Mouse (Mus musculus) kidney, embryonic 14.5 days (tissue): ENCODE results near the gene Wnt5a. TPM values are rescaled to one million over a fixed set of nuclear protein-coding genes. Genes with fewer than 3 reads are reported as not detected.

Source experiments
- ATAC-seq: fragments of 200-750 bp; cut with Nextera tagmentation; 2 replicates; pipeline ENCODE4 v1.8.0; 2017; ENCODE audit warnings: moderate number of reproducible peaks, mild to moderate bottlenecking, moderate TSS enrichment, moderate library complexity; ENCODE audit not compliant: low FRiP score, low TSS enrichment
- H3K27ac ChIP-seq: fragments of 300-500 bp; sonication (generic); 2 replicates; pipeline ENCODE4 v1.5.1; 2014; ENCODE audit warnings: low read depth, mild to moderate bottlenecking, low read length, moderate library complexity, mixed read lengths
- H3K27me3 ChIP-seq: fragments of 300-500 bp; sonication (generic); 2 replicates; pipeline ENCODE4 v1.6.1; 2014; ENCODE audit warnings: mild to moderate bottlenecking, low read length; ENCODE audit not compliant: control insufficient read depth, insufficient read depth
- H3K36me3 ChIP-seq: fragments of 300-500 bp; sonication (generic); 2 replicates; pipeline ENCODE4 v1.6.1; 2014; ENCODE audit warnings: low read length, mixed read lengths; ENCODE audit not compliant: control insufficient read depth, insufficient read depth
- H3K4me1 ChIP-seq: fragments of 300-500 bp; sonication (generic); 2 replicates; pipeline ENCODE4 v1.6.1; 2014; ENCODE audit warnings: low read length, mixed read lengths; ENCODE audit not compliant: control insufficient read depth, insufficient read depth
- H3K4me2 ChIP-seq: fragments of 300-500 bp; sonication (generic); replicated peaks from 2 replicates; pipeline ENCODE4 v1.6.1; 2014; ENCODE audit warnings: low read depth, mild to moderate bottlenecking, low read length
- H3K4me3 ChIP-seq: fragments of 300-500 bp; sonication (generic); 2 replicates; pipeline ENCODE4 v1.5.1; 2014; ENCODE audit warnings: mild to moderate bottlenecking, low read length
- H3K9ac ChIP-seq: fragments of 300-500 bp; sonication (generic); 2 replicates; pipeline ENCODE4 v1.6.1; 2014; ENCODE audit warnings: low read depth, mild to moderate bottlenecking, low read length, moderate library complexity
- H3K9me3 ChIP-seq: fragments of 300-500 bp; sonication (generic); 2 replicates; pipeline ENCODE4 v1.6.1; 2016; ENCODE audit warnings: low read length; ENCODE audit not compliant: control insufficient read depth
- WGBS: fragments of 180-500 bp; shearing (Covaris S2); extraction: QIAGEN DNeasy Blood & Tissue Kit; methylation state at CpG from one replicate; pipeline ENCODE4 v1.1.7; 2014; 5-methylcytosine and 5-hydroxymethylcytosine counted together
- polyA plus RNA-seq: library from polyadenylated mRNA; unstranded; fragments of >200 nt; fragmentation: Nextera tagmentation; extraction: Ambion mirVana; gene quantifications from 2 replicates; pipeline ENCODE4 v1.2.1, GENCODE M21; 2014

The Wnt5a gene
- polyA plus RNA-seq = 13.1 and 21.0 TPM in 2 replicates

DNA sequence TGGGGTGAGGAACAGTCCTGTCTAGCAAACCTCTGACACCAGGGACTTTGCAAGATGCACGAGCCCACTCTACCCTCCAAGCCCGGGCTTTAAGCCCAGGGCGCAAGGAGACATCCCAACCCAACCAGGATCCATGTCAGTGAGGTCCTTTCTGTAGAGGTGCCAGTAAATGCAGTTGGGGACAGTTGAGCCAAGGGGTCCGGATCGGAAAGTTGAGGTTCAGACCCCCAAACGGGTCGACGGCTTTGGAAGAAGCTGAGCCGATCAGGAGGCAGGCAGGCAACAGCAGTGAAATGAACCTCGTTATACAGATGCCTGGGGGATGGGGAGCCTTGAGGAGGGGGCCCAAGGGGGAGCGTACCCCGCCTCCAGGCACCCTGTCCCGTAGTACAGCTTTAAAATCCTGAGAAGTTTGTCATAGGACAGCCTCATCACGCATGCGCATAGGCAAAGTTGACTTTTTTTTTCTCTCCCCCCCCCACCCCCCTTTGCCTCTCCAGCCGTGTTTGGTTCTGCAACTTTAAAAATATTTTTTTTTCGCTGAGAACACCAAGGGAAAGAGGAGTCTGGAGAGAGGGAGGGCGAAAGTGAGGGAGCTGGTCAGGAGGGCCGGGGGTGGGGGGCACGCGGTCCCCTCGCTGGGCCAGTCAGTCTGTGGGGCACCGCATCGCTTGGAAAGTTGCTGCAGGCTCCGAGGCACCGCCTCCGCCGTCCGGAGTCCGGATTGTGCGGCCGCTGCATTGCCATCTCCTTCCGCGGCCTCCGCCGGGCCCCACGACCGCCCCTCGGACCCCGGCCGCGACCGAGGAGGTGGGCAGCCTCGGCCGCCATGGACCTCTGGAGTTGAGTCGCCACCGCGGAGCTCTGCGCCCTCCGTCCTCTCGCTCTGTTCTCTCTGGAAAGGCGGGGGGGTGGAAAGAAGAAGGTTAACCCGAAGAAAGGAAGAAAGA is at the start of gene Wnt5a:
TSS of gene Wnt5a (plus strand) at position 650 of the 950 bp plus-strand sequence.
- Histone ChIP-seq H3K4me1 (peaks cover 3% of the 10 kb centered on the region; the same call in 1 of the 2 replicates), H3K36me3 (no peaks in the 10 kb centered on the region), H3K27me3 (peaks cover 36% of the 10 kb centered on the region), H3K4me2 (peak within 1 kb of the TSS; percentile 85), H3K9ac (peak within 1 kb of the TSS; percentile 73), H3K4me3 (peak within 1 kb of the TSS; percentile 60), H3K27ac (peak within 1 kb of the TSS; percentile 86), H3K9me3 (no peaks in the 10 kb centered on the region)
- peak; percentile 41; the same call in 1 of the 2 replicates for ATAC-seq
- under 1% methylated on average over 53 of the region's 53 CpGs for WGBS

DNA sequence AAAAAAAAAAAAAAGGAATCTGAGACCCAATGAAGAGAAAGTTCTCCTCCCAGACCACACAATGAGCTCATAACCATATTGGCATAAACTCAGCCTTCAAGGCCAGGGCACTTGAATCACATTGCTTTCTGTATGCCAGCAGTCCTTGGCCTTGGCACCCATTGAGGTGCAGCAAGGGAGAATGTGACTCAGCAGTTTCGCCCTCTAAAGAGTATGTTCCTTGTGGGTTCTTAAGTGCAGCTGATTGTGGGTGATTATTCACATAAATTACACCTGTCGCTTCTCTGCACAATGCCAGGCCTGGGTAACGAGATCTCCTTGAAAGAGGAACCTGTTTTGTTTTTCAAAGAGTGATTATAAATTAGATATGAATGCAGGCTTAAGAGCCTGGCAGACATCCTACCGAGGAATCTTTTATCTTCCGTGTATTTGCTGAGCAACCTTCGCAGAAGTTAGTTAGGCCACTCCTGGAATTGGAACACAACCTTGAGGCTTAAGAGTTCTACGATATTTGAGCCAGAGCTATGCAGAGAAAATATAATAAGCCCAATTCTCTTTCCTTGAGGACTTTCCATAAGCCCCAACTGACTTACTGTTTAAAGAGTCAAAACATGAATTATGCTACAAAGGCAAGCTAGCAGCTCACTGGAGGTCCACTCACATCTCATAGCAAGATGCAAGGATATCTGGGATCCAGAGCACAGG is 48.0 kb upstream of the Wnt5a start:
- Histone ChIP-seq H3K4me3 (no peak overlapping the region), H3K4me2 (no peak overlapping the region), H3K27me3 (no peaks in the 10 kb centered on the region), H3K9me3 (no peaks in the 10 kb centered on the region), H3K9ac (no peak overlapping the region), H3K36me3 (no peaks in the 10 kb centered on the region), H3K4me1 (no peaks in the 10 kb centered on the region), H3K27ac (no peak overlapping the region)
- 70% methylated on average over 7 of the region's 7 CpGs for WGBS
- no peak for ATAC-seq

DNA sequence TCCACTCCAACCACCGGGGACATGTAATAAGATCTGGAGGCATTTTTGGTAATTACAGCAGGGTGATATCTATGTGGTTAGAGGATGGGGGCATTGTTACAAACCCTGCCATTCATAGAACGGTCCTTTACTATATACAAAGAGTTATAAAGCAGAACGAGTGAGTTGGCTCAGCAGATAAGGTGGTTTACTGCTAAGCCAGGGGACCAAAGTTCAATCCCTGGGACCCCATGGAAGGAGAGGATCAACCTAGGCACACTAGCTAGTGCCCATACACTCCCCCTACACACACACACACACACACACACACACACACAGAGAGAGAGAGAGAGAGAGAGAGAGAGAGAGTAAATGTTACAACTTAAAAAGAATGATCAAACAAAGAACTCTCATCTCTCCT is 47.1 kb upstream of the Wnt5a start:
- Histone ChIP-seq H3K27ac (no peak overlapping the region), H3K27me3 (no peaks in the 10 kb centered on the region), H3K9ac (no peak overlapping the region), H3K9me3 (no peaks in the 10 kb centered on the region), H3K4me2 (no peak overlapping the region), H3K4me1 (no peaks in the 10 kb centered on the region), H3K4me3 (no peak overlapping the region), H3K36me3 (no peaks in the 10 kb centered on the region)
- WGBS = 76% methylated on average over 3 of the region's 3 CpGs
- ATAC-seq = no peak

DNA sequence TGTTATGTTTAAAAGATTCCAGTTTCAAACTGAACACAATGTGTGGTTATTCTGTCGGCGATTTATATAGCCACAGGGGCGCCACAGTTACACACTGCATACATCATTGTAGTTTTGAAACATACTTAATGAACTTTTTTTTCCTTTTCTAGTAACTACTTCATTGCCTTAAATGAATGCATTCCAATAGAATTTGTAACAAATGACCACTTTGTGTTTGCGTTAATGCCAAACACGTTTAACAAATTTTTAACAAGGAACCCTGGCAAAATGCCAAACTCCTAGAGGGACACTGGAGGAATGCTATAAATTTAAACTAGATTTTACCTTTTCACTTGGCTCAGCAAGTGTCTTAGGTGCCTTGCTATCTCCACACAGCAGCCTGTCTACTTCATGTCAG is 36.6 kb upstream of the Wnt5a start:
- Histone ChIP-seq H3K36me3 (no peaks in the 10 kb centered on the region), H3K4me3 (no peak overlapping the region), H3K9ac (no peak overlapping the region), H3K4me2 (no peak overlapping the region), H3K27me3 (no peaks in the 10 kb centered on the region), H3K27ac (no peak overlapping the region), H3K9me3 (no peaks in the 10 kb centered on the region), H3K4me1 (peaks cover 14% of the 10 kb centered on the region)
- ATAC-seq = no peak
- 54% methylated on average over 5 of the region's 5 CpGs for WGBS

DNA sequence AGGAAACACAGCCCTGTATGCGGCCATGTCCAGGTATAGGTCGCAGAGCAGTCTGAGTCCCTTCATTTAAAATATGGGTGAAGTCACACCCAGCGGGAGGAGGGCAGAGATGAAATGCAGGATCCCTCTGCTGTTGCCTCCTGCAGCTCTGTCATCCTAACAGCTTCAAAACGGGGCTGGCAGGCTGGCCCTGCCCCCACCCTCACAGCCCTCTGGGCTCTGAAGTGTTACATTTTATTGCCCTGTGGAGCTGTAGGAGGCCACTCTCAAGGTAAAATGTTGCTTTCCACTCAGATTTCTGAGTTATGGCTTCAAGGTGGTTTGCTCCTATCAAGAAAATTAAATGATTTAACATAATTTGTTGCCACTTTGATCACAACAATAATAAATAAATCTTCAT is 34.9 kb upstream of the Wnt5a start:
- peak; percentile 64; the same call in 1 of the 2 replicates for ATAC-seq
- Histone ChIP-seq H3K4me1 (peaks cover 14% of the 10 kb centered on the region), H3K27me3 (no peaks in the 10 kb centered on the region), H3K36me3 (no peaks in the 10 kb centered on the region), H3K27ac (no peak overlapping the region), H3K9ac (no peak overlapping the region), H3K4me3 (no peak overlapping the region), H3K9me3 (no peaks in the 10 kb centered on the region), H3K4me2 (no peak overlapping the region)
- 4% methylated on average over 4 of the region's 4 CpGs for WGBS

DNA sequence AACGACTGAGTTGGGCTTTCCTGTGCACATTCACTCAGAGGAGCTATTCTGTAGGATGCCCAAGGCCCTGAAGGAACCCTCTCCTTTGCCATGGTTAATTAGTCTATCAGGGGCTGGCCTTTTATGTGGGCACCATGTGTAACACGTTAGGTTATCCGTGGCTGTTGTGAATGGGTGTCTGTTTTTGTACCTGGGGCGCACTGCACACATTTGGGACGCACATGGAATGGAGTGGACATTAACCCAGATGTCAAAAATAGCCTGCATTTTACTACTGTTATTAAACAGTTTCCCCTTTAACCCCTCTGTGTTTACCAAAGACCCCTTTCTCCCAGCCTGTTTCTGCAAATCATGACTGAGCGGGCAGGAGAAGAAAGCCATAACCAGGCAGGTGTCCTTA is 34.3 kb upstream of the Wnt5a start:
- H3K4me1 ChIP-seq = peaks cover 14% of the 10 kb centered on the region
- H3K4me2 ChIP-seq = no peak overlapping the region
- no peak for ATAC-seq
- H3K9me3 ChIP-seq = no peaks in the 10 kb centered on the region
- WGBS = 23% methylated on average over 6 of the region's 6 CpGs
- no peak overlapping the region for H3K4me3 ChIP-seq
- no peaks in the 10 kb centered on the region for H3K27me3 ChIP-seq
- H3K36me3 ChIP-seq = no peaks in the 10 kb centered on the region
- H3K27ac ChIP-seq = no peak overlapping the region
- no peak overlapping the region for H3K9ac ChIP-seq

DNA sequence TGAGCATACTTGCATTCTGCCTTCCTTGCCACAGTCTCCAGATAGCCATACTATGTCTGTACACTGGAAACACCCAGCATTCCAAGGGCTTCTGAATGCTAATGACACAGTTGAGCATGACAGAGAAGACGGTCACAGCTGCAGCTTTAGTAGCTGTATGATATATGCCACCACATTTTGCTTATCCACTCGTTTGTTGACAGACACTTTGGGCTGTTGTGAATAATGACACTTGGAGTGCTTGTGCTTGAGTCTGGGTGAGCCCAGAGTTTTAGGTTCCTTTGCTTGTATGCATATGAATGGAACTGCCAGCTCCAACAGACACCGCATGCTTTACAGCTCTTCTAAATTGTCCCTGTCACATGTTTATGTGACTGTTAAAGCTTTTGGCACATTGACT is 29.5 kb upstream of the Wnt5a start:
- 0 out of 2 replicates have a peak, but pooled peaks have one; percentile 20 for ATAC-seq

DNA sequence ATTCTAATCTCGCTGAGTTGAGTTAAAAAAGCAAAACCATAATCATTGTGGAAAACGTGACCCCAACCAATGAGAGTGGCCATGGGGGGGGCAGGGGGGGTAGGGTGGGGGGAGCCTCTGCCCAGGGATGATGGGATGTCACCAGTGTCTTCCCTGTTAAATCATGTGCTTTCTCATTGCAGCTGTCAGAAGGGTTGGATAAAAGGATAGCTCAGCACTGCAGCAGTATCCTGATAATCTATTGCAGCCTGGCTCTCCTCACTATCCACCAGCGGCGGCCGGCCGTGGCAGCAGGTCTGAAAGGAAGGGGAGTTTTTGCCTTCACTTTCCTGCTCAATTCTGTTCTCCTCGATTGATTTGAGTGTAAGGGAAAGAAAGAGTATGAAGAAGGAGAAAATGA is 29.1 kb upstream of the Wnt5a start:
- no peak overlapping the region for H3K4me3 ChIP-seq
- no peak for ATAC-seq
- H3K27ac ChIP-seq = no peak overlapping the region
- no peaks in the 10 kb centered on the region for H3K27me3 ChIP-seq
- H3K9me3 ChIP-seq = no peaks in the 10 kb centered on the region
- peaks cover under 1% of the 10 kb centered on the region; the same call in 1 of the 2 replicates for H3K4me1 ChIP-seq
- WGBS = 15% methylated on average over 7 of the region's 7 CpGs
- H3K9ac ChIP-seq = no peak overlapping the region
- no peaks in the 10 kb centered on the region for H3K36me3 ChIP-seq
- no peak overlapping the region for H3K4me2 ChIP-seq

More for the DNA sequence above, 29.5 kb upstream of the Wnt5a start:
- WGBS = 24% methylated on average over 3 of the region's 3 CpGs
- H3K4me3 ChIP-seq = no peak overlapping the region
- H3K9ac ChIP-seq = no peak overlapping the region
- H3K4me1 ChIP-seq = peaks cover 5% of the 10 kb centered on the region; the same call in 1 of the 2 replicates
- H3K27me3 ChIP-seq = no peaks in the 10 kb centered on the region
- H3K36me3 ChIP-seq = no peaks in the 10 kb centered on the region
- no peak overlapping the region for H3K27ac ChIP-seq
- H3K9me3 ChIP-seq = no peaks in the 10 kb centered on the region
- no peak overlapping the region for H3K4me2 ChIP-seq

DNA sequence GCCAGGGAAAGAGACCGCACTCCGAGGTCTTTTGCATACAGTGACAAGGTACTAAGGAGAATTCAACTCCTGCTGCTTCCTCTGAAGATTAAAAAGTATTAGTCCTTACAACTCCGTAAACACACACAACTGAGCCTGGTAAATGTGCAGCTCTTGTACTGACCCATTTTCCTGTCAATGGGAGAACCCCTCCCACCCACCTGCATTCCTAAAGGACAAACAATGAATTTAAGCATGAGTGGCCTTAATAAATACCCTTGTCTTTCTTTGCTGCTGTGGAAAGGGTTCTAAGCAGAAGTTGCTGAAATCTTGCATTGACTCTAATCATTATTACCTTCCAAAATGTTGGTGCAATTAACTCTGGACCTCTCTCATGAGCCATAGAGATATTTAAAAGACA is 27.8 kb upstream of the Wnt5a start:
- no peaks in the 10 kb centered on the region for H3K36me3 ChIP-seq
- H3K9me3 ChIP-seq = no peaks in the 10 kb centered on the region
- no peak overlapping the region for H3K4me3 ChIP-seq
- H3K27ac ChIP-seq = no peak overlapping the region
- H3K4me2 ChIP-seq = no peak overlapping the region
- no peak for ATAC-seq
- WGBS = 80% methylated on average over 3 of the region's 3 CpGs
- no peaks in the 10 kb centered on the region for H3K27me3 ChIP-seq
- no peak overlapping the region for H3K9ac ChIP-seq
- H3K4me1 ChIP-seq = no peaks in the 10 kb centered on the region; the same call in 1 of the 2 replicates
